8 mouse cellular contexts compared by ENCODE assay signal in genomic region chr7:92093860-92094259, GRCm38 (mm10).
DNase-seq lines count a peak whose midpoint lies in the region; ATAC-seq and TF ChIP-seq lines count a peak whose summit lies in the region.

No protein-coding gene starts in this region.

- intact Hi-C loops in heart, postnatal 25 days (cut with DNase I), result no loop called here

- no peaks in the 10 kb centered on the region for H3K4me1 ChIP-seq in bone marrow, adult 2 months (ENCODE audit: control insufficient read depth, insufficient read depth, low read length)
- H3K4me1 ChIP-seq in embryonic facial prominence, embryonic 11.5 days (ENCODE audit: control insufficient read depth, insufficient read depth, low read length), result no peaks in the 10 kb centered on the region
- H3K4me1 ChIP-seq in hindbrain, embryonic 12.5 days, result no peaks in the 10 kb centered on the region

- peak; percentile 33 to 59 for DNase-seq in heart, adult 18-20 months
- no peak for DNase-seq in heart, postnatal 25 days (ENCODE audit: low spot score)
- peak; percentile 84 for DNase-seq in embryonic facial prominence, embryonic 11.5 days (ENCODE audit: low spot score)
- peak; percentile 72 for DNase-seq in layer of hippocampus, adult 9-10 months (ENCODE audit: low spot score)
- peak; percentile 62 for DNase-seq in right cerebral cortex, postnatal 25 days

- TF ChIP-seq CTCF in bone marrow, adult 2 months (IDR thresholded peaks at IDR 0.05; ENCODE audit: control insufficient read depth, insufficient read depth, low read length), result peak; percentile 65

- no peak for TF ChIP-seq POLR2A in bone marrow, adult 2 months (IDR thresholded peaks at IDR 0.05; ENCODE audit: borderline replicate concordance, control insufficient read depth, low read depth, low read length)

- ATAC-seq in embryonic facial prominence, embryonic 11.5 days (replicated peaks; ENCODE audit: insufficient number of reproducible peaks, low FRiP score, low TSS enrichment, low read depth), result no peak
- peak; percentile 73 for ATAC-seq in hindbrain, embryonic 12.5 days (ENCODE audit: low FRiP score)
- peak; percentile 100 for ATAC-seq in megakaryocyte progenitor cell, adult 5-6 weeks (replicated peaks; ENCODE audit: poor library complexity)

- no peak overlapping the region for H3K4me2 ChIP-seq in embryonic facial prominence, embryonic 11.5 days (ENCODE audit: low read depth, low read length)
- no peak overlapping the region for H3K4me2 ChIP-seq in hindbrain, embryonic 12.5 days (replicated peaks)

- H3K9me3 ChIP-seq in embryonic facial prominence, embryonic 11.5 days (replicated peaks; ENCODE audit: control insufficient read depth, low read length), result no peaks in the 10 kb centered on the region
- H3K9me3 ChIP-seq in hindbrain, embryonic 12.5 days (replicated peaks), result no peaks in the 10 kb centered on the region

- no peak overlapping the region for H3K9ac ChIP-seq in embryonic facial prominence, embryonic 11.5 days (replicated peaks; ENCODE audit: low read length)
- H3K9ac ChIP-seq in hindbrain, embryonic 12.5 days, result no peak overlapping the region

- H3K4me3 ChIP-seq in bone marrow, adult 2 months (replicated peaks; ENCODE audit: control insufficient read depth, low read depth, low read length), result no peak overlapping the region
- H3K4me3 ChIP-seq in embryonic facial prominence, embryonic 11.5 days (ENCODE audit: low read depth, low read length), result no peak overlapping the region
- no peak overlapping the region for H3K4me3 ChIP-seq in hindbrain, embryonic 12.5 days

- 2% methylated on average over 3 of the region's 3 CpGs for WGBS in bone marrow, adult 2 months
- 0% methylated on average over 3 of the region's 3 CpGs for WGBS in embryonic facial prominence, embryonic 11.5 days
- WGBS in hindbrain, embryonic 12.5 days, result 4% methylated on average over 3 of the region's 3 CpGs

- H3K27ac ChIP-seq in bone marrow, adult 2 months (ENCODE audit: control insufficient read depth, insufficient read depth, low read depth, low read length, poor library complexity), result no peak overlapping the region
- H3K27ac ChIP-seq in embryonic facial prominence, embryonic 11.5 days (replicated peaks; ENCODE audit: low read depth, low read length), result no peak overlapping the region
- H3K27ac ChIP-seq in hindbrain, embryonic 12.5 days, result no peak overlapping the region

- no peaks in the 10 kb centered on the region for H3K36me3 ChIP-seq in embryonic facial prominence, embryonic 11.5 days (replicated peaks; ENCODE audit: control insufficient read depth, insufficient read depth, low read depth, low read length)
- no peaks in the 10 kb centered on the region for H3K36me3 ChIP-seq in hindbrain, embryonic 12.5 days

- H3K27me3 ChIP-seq in embryonic facial prominence, embryonic 11.5 days (ENCODE audit: control insufficient read depth, insufficient read depth, low read length), result no peaks in the 10 kb centered on the region
- no peaks in the 10 kb centered on the region for H3K27me3 ChIP-seq in hindbrain, embryonic 12.5 days
